Mouse (Mus musculus): ENCODE measurements around the gene Ndufa9.

The Ndufa9 gene

GRCm38 (mm10) chr6:126848712-126849704 is at the start of gene Ndufa9:
Ndufa9 (minus strand) TSS chr6:126849136.
- DNase-seq (ENCODE audit: extremely low spot score) = peak; percentile 90

GRCm38 (mm10) chr6:126877118-126877517 is 28.2 kb upstream of the Ndufa9 start:
- no peak for DNase-seq (ENCODE audit: extremely low spot score)

- DNase-seq (ENCODE audit: extremely low spot score) = no peak
These were observed 3.9 kb upstream of the Ndufa9 start, which contains the start of gene Akap3 for GRCm38 (mm10) chr6:126852881-126853280. Akap3 (plus strand) TSS chr6:126853098.

GRCm38 (mm10) chr6:126836628-126837027 is 12.3 kb downstream of the Ndufa9 start:
- DNase-seq (ENCODE audit: extremely low spot score) = no peak

GRCm38 (mm10) chr6:126823087-126823486 is 25.8 kb downstream of the Ndufa9 start:
- DNase-seq (ENCODE audit: extremely low spot score) = no peak

GRCm38 (mm10) chr6:126816338-126816737 is 32.6 kb downstream of the Ndufa9 start:
- no peak for DNase-seq (ENCODE audit: extremely low spot score)

GRCm38 (mm10) chr6:126815206-126815750 is 33.7 kb downstream of the Ndufa9 start:
- no peak for DNase-seq (ENCODE audit: extremely low spot score)

GRCm38 (mm10) chr6:126811481-126811880 is 37.5 kb downstream of the Ndufa9 start:
- no peak for DNase-seq (ENCODE audit: extremely low spot score)

- DNase-seq (ENCODE audit: extremely low spot score) = no peak
These were observed 40.4 kb downstream of the Ndufa9 start for GRCm38 (mm10) chr6:126808561-126808960.

- no peak for DNase-seq (ENCODE audit: extremely low spot score)
These were observed 40.8 kb downstream of the Ndufa9 start for GRCm38 (mm10) chr6:126808134-126808533.

GRCm38 (mm10) chr6:126806783-126807182 is 42.2 kb downstream of the Ndufa9 start:
- DNase-seq (ENCODE audit: extremely low spot score) = no peak

- no peak for DNase-seq (ENCODE audit: extremely low spot score)
These were observed 46.0 kb downstream of the Ndufa9 start for GRCm38 (mm10) chr6:126802946-126803345.

GRCm38 (mm10) chr6:126794751-126795150 is 54.2 kb downstream of the Ndufa9 start:
- no peak for DNase-seq (ENCODE audit: extremely low spot score)

GRCm38 (mm10) chr6:126793689-126794088 is 55.2 kb downstream of the Ndufa9 start:
- no peak for DNase-seq (ENCODE audit: extremely low spot score)

GRCm38 (mm10) chr6:126791964-126792363 is 57.0 kb downstream of the Ndufa9 start:
- DNase-seq (ENCODE audit: extremely low spot score) = peak; percentile 47

- no peak for DNase-seq (ENCODE audit: extremely low spot score)
These were observed 57.4 kb downstream of the Ndufa9 start for GRCm38 (mm10) chr6:126791488-126791887.

GRCm38 (mm10) chr6:126788863-126789262 is 60.1 kb downstream of the Ndufa9 start:
- DNase-seq (ENCODE audit: extremely low spot score) = no peak

GRCm38 (mm10) chr6:126784206-126784605 is 64.7 kb downstream of the Ndufa9 start:
- no peak for DNase-seq (ENCODE audit: extremely low spot score)

GRCm38 (mm10) chr6:126783651-126784066 is 65.3 kb downstream of the Ndufa9 start:
- no peak for DNase-seq (ENCODE audit: extremely low spot score)

GRCm38 (mm10) chr6:126783056-126783455 is 65.9 kb downstream of the Ndufa9 start:
- DNase-seq (ENCODE audit: extremely low spot score) = no peak

GRCm38 (mm10) chr6:126777889-126778288 is 71.0 kb downstream of the Ndufa9 start:
- no peak for DNase-seq (ENCODE audit: extremely low spot score)

- no peak for DNase-seq (ENCODE audit: extremely low spot score)
These were observed 75.1 kb downstream of the Ndufa9 start for GRCm38 (mm10) chr6:126773873-126774272.

- DNase-seq (ENCODE audit: extremely low spot score) = no peak
These were observed 76.6 kb downstream of the Ndufa9 start for GRCm38 (mm10) chr6:126772326-126772725.
